Mouse (Mus musculus) midbrain, embryonic 15.5 days (tissue): ENCODE data around the gene Actb. TPM values are rescaled to one million over a fixed set of nuclear protein-coding genes. Genes with fewer than 3 reads are reported as not detected.
A peak's percentile ranks its signal among the peaks of the same experiment; 100 is the strongest.

Experiments used
- ATAC-seq: fragments of 200-750 bp; cut with Nextera tagmentation; replicated peaks from 2 replicates; pipeline ENCODE4 v1.8.0; 2017; ENCODE audit warnings: moderate TSS enrichment
- H3K27ac ChIP-seq: fragments of 300-500 bp; sonication (generic); 2 replicates; pipeline ENCODE4 v1.5.1; 2015; ENCODE audit warnings: mild to moderate bottlenecking, inconsistent platforms
- H3K27me3 ChIP-seq: fragments of 300-500 bp; sonication (generic); replicated peaks from 2 replicates; pipeline ENCODE4 v1.6.1; 2015; ENCODE audit warnings: inconsistent platforms
- H3K36me3 ChIP-seq: fragments of 300-500 bp; sonication (generic); replicated peaks from 2 replicates; pipeline ENCODE4 v1.6.1; 2015; ENCODE audit warnings: inconsistent platforms
- H3K4me1 ChIP-seq: fragments of 300-500 bp; sonication (generic); 2 replicates; pipeline ENCODE4 v1.6.1; 2015; ENCODE audit warnings: inconsistent platforms
- H3K4me2 ChIP-seq: fragments of 300-500 bp; sonication (generic); 2 replicates; pipeline ENCODE4 v1.6.1; 2015; ENCODE audit warnings: inconsistent platforms, mild to moderate bottlenecking, moderate library complexity
- H3K4me3 ChIP-seq: fragments of 300-500 bp; sonication (generic); 2 replicates; pipeline ENCODE4 v1.5.1; 2015; ENCODE audit warnings: mild to moderate bottlenecking, inconsistent platforms
- H3K9ac ChIP-seq: fragments of 300-500 bp; sonication (generic); 2 replicates; pipeline ENCODE4 v1.6.1; 2015; ENCODE audit warnings: mild to moderate bottlenecking, inconsistent platforms
- H3K9me3 ChIP-seq: fragments of 300-500 bp; sonication (generic); 2 replicates; pipeline ENCODE4 v1.6.1; 2016; ENCODE audit warnings: inconsistent platforms
- WGBS: fragments of 180-500 bp; shearing (Covaris S2); methylation state at CpG from one replicate; pipeline ENCODE4 v1.1.7; 2015; ENCODE audit warnings: mixed read lengths; 5-methylcytosine and 5-hydroxymethylcytosine counted together
- polyA plus RNA-seq: library from polyadenylated mRNA; unstranded; fragments of >200 nt; fragmentation: Nextera tagmentation; extraction: Ambion mirVana; gene quantifications from 2 replicates; pipeline ENCODE4 v1.2.1, GENCODE M21; 2015

Gene Actb
- polyA plus RNA-seq, 1 experiment from 2014 or later = 14,272 TPM

DNA sequence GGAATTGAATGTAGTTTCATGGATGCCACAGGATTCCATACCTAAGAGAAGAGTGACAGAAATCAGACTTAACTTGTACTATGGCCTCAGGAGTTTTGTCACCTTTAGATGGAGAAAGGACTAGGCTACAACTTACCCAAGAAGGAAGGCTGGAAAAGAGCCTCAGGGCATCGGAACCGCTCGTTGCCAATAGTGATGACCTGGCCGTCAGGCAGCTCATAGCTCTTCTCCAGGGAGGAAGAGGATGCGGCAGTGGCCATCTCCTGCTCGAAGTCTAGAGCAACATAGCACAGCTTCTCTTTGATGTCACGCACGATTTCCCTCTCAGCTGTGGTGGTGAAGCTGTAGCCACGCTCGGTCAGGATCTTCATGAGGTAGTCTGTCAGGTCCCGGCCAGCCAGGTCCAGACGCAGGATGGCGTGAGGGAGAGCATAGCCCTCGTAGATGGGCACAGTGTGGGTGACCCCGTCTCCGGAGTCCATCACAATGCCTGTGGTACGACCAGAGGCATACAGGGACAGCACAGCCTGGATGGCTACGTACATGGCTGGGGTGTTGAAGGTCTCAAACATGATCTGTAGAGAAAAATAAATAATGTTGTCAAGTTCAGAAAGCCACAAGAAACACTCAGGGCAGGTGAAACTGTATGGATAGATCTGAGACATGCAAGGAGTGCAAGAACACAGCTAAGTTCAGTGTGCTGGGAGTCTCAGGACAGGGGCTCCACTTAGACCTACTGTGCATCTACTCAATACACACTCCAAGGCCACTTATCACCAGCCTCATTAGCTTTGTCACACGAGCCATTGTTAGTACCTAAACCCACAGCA is 2.1 kb downstream of the Actb start:
- Histone ChIP-seq H3K27me3 (no peaks in the 10 kb centered on the region), H3K4me3 (peak overlapping the region; percentile 96), H3K4me1 (peaks cover 53% of the 10 kb centered on the region), H3K9ac (peak overlapping the region; percentile 99), H3K36me3 (peaks cover 49% of the 10 kb centered on the region), H3K4me2 (peak overlapping the region; percentile 86), H3K27ac (peak overlapping the region; percentile 100), H3K9me3 (no peaks in the 10 kb centered on the region)
- no peak for ATAC-seq
- 73% methylated on average over 19 of the region's 19 CpGs for WGBS

DNA sequence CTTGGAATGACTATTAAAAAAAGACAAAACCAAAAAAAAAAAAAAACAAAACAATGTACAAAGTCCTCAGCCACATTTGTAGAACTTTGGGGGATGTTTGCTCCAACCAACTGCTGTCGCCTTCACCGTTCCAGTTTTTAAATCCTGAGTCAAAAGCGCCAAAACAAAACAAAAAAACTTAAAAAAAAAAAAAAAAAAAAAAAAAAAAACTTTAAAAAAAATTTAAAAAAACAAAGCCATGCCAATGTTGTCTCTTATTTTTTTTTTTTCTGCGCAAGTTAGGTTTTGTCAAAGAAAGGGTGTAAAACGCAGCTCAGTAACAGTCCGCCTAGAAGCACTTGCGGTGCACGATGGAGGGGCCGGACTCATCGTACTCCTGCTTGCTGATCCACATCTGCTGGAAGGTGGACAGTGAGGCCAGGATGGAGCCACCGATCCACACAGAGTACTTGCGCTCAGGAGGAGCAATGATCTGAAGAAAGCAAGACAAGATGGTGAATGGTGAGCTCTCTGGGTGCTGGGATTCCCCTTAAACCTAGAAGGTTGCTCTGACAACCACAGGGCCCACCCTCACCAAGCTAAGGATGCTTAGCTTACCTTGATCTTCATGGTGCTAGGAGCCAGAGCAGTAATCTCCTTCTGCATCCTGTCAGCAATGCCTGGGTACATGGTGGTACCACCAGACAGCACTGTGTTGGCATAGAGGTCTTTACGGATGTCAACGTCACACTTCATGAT is 2.9 kb downstream of the Actb start:
- ATAC-seq = no peak
- WGBS = 76% methylated on average over 14 of the region's 14 CpGs
- Histone ChIP-seq H3K4me3 (peak overlapping the region; percentile 96), H3K9me3 (no peaks in the 10 kb centered on the region), H3K27ac (peak overlapping the region; percentile 100; the same call in 1 of the 2 replicates), H3K4me1 (peaks cover 50% of the 10 kb centered on the region), H3K9ac (peak overlapping the region; percentile 99; the same call in 1 of the 2 replicates), H3K27me3 (no peaks in the 10 kb centered on the region), H3K4me2 (peak overlapping the region; percentile 86), H3K36me3 (peaks cover 49% of the 10 kb centered on the region)

- H3K27me3 ChIP-seq = no peaks in the 10 kb centered on the region
- peaks cover 49% of the 10 kb centered on the region for H3K36me3 ChIP-seq
- 62% methylated on average over 5 of the region's 5 CpGs for WGBS
- H3K4me3 ChIP-seq = peak overlapping the region; percentile 14; the same call in 1 of the 2 replicates
- H3K4me2 ChIP-seq = peak overlapping the region; percentile 27; the same call in 1 of the 2 replicates
- H3K9me3 ChIP-seq = no peaks in the 10 kb centered on the region
- H3K9ac ChIP-seq = peak overlapping the region; percentile 31; the same call in 1 of the 2 replicates
- H3K4me1 ChIP-seq = peaks cover 42% of the 10 kb centered on the region
- peak overlapping the region; percentile 55 for H3K27ac ChIP-seq
- no peak for ATAC-seq
Observed at GRCm38 (mm10) chr5:142902506-142903314, 3.8 kb downstream of the Actb start.

DNA sequence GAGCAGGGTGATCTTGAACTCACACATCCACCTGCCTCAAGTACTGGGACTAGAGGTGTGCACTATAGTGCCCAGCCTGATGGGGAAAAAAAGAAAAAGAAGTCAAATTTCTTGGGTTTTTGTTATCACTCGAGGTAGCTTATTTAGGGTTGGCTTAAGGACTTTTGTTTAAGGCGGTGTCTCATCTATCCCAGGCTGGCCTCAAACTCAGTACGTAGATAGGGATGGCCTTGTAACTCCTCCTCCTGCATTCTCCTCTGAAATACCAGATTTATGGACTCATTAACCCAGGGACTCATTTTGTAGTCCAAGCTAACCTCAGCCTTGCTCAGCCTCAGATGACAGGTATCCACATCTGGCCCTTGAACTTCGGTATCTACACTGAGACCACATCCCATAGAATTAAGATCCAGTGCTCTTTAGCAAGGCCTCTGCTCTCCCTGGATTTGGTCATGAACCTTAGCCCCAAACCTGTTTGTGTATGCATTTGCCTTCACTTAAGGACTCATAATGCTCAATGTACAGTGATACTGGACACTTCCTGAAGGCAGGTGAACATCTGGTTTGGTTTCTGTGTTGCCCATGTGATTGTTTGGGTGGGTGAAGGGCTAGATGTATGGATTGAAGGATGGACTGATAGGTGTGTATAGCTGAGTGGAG is 4.6 kb downstream of the Actb start:
- Histone ChIP-seq H3K27ac (peak overlapping the region; percentile 57), H3K27me3 (no peaks in the 10 kb centered on the region), H3K4me2 (peak overlapping the region; percentile 27; the same call in 1 of the 2 replicates), H3K4me1 (peaks cover 35% of the 10 kb centered on the region), H3K9ac (no peak overlapping the region), H3K36me3 (peaks cover 49% of the 10 kb centered on the region), H3K9me3 (no peaks in the 10 kb centered on the region), H3K4me3 (no peak overlapping the region)
- no peak for ATAC-seq
- 67% methylated on average over 4 of the region's 4 CpGs for WGBS

DNA sequence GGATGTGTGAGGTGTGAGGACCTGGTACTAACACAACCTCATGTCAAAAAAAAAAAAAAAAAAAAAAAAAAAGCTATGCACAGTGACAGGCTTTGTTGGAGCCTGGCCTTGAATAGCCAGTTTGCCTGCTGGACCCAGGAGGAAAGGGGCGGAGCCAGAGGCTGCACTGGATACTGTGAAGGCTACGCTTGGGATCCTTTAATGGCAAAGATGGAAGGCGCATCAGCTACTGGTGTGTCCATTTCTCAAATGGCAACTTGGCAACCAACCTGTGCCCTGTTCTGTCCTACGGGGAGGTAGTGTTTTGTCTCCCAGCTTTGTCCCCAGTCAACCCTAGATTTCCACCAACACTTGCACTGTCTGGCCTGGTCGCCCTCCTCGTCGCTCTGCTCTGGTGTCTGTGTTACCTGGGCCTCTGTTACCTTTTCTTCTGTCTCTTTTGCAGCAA is 5.2 kb downstream of the Actb start:
- 76% methylated on average over 7 of the region's 7 CpGs for WGBS
- H3K9me3 ChIP-seq = no peaks in the 10 kb centered on the region
- no peak overlapping the region for H3K4me2 ChIP-seq
- H3K9ac ChIP-seq = no peak overlapping the region
- no peak for ATAC-seq
- peaks cover 49% of the 10 kb centered on the region for H3K36me3 ChIP-seq
- no peaks in the 10 kb centered on the region for H3K27me3 ChIP-seq
- H3K4me1 ChIP-seq = peaks cover 34% of the 10 kb centered on the region
- peak overlapping the region; percentile 57; the same call in 1 of the 2 replicates for H3K27ac ChIP-seq
- no peak overlapping the region for H3K4me3 ChIP-seq

GRCm38 (mm10) chr5:142900651-142901050 is 5.9 kb downstream of the Actb start:
- H3K4me1 ChIP-seq = peaks cover 41% of the 10 kb centered on the region
- no peak for ATAC-seq
- H3K4me2 ChIP-seq = no peak overlapping the region
- H3K27ac ChIP-seq = 0 out of 2 replicates have a peak overlapping the region, but pooled peaks have one; percentile 19
- 86% methylated on average over 7 of the region's 7 CpGs for WGBS
- no peak overlapping the region for H3K9ac ChIP-seq
- H3K4me3 ChIP-seq = no peak overlapping the region
- H3K27me3 ChIP-seq = no peaks in the 10 kb centered on the region
- peaks cover 49% of the 10 kb centered on the region for H3K36me3 ChIP-seq
- H3K9me3 ChIP-seq = no peaks in the 10 kb centered on the region

GRCm38 (mm10) chr5:142899932-142900533 is 6.5 kb downstream of the Actb start:
- no peak for ATAC-seq
- H3K9me3 ChIP-seq = no peaks in the 10 kb centered on the region
- H3K36me3 ChIP-seq = peaks cover 46% of the 10 kb centered on the region
- WGBS = 80% methylated on average over 5 of the region's 5 CpGs
- H3K4me1 ChIP-seq = peaks cover 45% of the 10 kb centered on the region
- no peak overlapping the region for H3K4me3 ChIP-seq
- no peaks in the 10 kb centered on the region for H3K27me3 ChIP-seq
- H3K4me2 ChIP-seq = no peak overlapping the region
- no peak overlapping the region for H3K27ac ChIP-seq
- H3K9ac ChIP-seq = no peak overlapping the region

DNA sequence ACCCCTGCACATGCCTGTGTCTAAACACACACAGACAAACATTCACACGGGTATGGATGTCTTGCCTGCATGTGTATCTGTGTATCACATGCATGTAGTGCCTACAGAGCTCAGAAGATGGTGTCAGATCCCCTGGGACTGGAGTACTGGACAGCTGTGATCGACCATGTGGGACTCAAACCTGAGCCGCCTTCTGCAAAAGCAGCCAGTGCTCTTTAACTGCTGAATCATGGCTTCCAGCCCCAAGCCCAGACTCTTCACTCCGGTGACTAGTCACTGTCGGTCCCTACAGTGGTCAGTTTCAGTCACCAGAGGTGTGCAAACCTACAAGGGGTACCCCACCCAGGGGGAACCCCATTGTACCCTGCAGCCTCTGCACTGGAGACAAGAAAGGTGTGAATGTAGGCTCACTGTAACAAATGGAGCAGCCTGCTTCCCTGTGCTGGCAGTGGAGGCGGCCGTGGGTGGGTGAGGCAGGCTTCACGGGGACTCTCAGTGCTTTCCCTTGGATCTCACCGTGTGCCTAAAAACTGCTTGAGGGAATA is 7.4 kb downstream of the Actb start:
- Histone ChIP-seq H3K9me3 (no peaks in the 10 kb centered on the region), H3K4me3 (no peak overlapping the region), H3K4me1 (peaks cover 42% of the 10 kb centered on the region), H3K4me2 (no peak overlapping the region), H3K36me3 (peaks cover 37% of the 10 kb centered on the region), H3K27ac (no peak overlapping the region), H3K27me3 (no peaks in the 10 kb centered on the region), H3K9ac (no peak overlapping the region)
- 87% methylated on average over 9 of the region's 9 CpGs for WGBS
- ATAC-seq = no peak

DNA sequence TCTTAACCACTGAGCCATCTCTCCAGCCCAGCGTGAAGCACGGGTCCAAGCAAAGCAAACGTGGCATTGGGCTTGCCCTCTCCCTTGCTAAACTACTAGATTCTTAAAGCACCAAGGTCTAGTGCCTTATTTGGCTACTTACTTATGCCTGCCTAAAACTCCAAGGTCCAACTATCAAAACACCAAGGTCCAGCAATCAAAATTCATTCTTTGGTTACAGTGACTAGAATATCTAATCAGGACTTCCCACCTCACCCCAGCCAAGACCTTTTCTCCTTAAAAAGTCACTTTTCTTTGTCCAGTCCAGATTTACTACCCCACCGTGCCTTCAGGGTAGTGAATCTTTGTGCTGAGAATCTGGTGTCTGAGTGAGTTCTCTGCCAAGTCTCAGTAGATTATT is 8.2 kb downstream of the Actb start:
- WGBS = 89% methylated on average over 4 of the region's 4 CpGs
- no peak overlapping the region for H3K4me2 ChIP-seq
- no peak overlapping the region for H3K27ac ChIP-seq
- peaks cover 31% of the 10 kb centered on the region for H3K36me3 ChIP-seq
- H3K4me1 ChIP-seq = peaks cover 42% of the 10 kb centered on the region
- H3K9ac ChIP-seq = no peak overlapping the region
- ATAC-seq = no peak
- no peak overlapping the region for H3K4me3 ChIP-seq
- no peaks in the 10 kb centered on the region for H3K9me3 ChIP-seq
- H3K27me3 ChIP-seq = no peaks in the 10 kb centered on the region

GRCm38 (mm10) chr5:142897568-142898248 is 8.8 kb downstream of the Actb start:
- Histone ChIP-seq H3K4me2 (no peak overlapping the region), H3K27me3 (no peaks in the 10 kb centered on the region), H3K9ac (no peak overlapping the region), H3K4me3 (no peak overlapping the region), H3K27ac (no peak overlapping the region), H3K36me3 (peaks cover 25% of the 10 kb centered on the region), H3K9me3 (no peaks in the 10 kb centered on the region), H3K4me1 (peaks cover 36% of the 10 kb centered on the region)
- ATAC-seq = no peak
- 94% methylated on average over 7 of the region's 7 CpGs for WGBS
